Mouse (Mus musculus): ENCODE data around the gene St6galnac3.

DNA sequence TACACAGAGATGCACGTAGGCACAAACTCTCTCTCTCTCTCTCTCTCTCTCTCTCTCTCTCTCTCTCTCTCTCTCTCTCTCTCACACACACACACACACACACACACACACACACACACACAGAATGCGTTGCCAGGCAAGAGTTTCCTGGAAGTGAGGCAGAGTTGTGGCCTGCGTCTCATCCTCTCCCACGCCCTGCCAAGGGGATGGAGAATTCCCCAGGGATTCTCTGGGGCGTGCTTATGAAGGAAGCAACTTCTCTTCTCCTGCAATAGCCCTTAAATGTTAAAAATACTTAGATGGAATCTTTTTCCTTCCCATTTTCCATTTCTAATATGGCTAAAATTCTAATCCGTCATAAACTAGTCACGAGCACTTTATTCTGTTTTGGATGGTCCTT, 305.6 kb downstream of the St6galnac3 start:
- TF ChIP-seq CTCF (conservative IDR thresholded peaks at IDR 0.05; ENCODE audit: insufficient read depth, insufficient read length, low read depth, low read length) (no peak), POLR2A (IDR thresholded peaks at IDR 0.05; ENCODE audit: low read depth, low read length) (no peak)
